ENCODE assay signal across 8 mouse cellular contexts in the genomic region with DNA sequence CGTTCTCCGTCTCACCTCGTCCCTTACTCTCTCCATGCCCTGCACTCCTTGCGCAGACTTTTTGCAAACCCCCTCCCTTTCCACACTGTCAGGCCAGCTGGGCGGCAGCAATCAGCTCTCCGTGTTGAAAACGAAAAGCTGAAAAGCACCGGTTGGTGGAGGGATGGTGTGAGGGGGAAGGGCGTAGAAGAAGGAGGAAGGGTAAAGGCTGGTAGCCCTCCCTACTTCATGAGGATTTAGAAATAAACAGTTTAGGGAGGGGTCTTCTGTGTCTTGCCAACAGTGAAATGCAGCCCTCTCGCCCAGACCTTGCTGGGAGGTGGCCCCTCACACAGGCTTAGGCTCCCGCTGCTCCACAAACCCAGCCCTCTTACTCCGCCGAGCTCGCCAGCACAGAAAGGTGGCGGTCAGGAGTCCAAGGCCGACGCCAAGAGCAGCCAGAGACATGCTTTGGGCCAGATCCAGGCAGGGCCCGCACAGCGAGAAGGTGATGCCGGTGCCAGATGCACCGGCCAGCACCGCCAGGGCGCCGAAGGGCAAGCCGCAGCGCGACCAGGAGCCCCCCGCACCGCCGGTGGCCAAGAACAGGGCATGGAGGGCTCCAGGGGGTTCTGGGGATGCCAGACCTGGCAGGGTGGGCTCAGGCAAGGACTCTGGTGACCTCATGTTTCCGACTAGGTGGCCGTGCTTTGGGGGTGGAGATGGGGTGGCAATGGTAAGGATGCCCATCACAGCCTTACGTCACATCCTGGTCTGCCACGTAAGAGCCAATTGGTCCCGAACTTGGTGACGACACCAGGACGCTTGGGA. TPM values are rescaled to one million over a fixed set of nuclear protein-coding genes. Genes with fewer than 3 reads are reported as not detected.
DNase-seq lines count a peak whose midpoint lies in the region; ATAC-seq and TF ChIP-seq lines count a peak whose summit lies in the region.

No protein-coding gene starts in this region.

- intact Hi-C loops in heart, postnatal 36 days (cut with DNase I): no loop called here

- 5% methylated on average over 37 of the region's 37 CpGs for WGBS in liver, embryonic 16.5 days (ENCODE audit: insufficient replicate concordance)

- TF ChIP-seq CTCF in bone marrow macrophage, adult 2 months (IDR thresholded peaks at IDR 0.05; ENCODE audit: low read depth, low read length): no peak
- no peak for TF ChIP-seq CTCF in embryonic fibroblast, embryonic 13.5 days (IDR thresholded peaks at IDR 0.05; ENCODE audit: borderline replicate concordance, insufficient read depth, low read length)

- peaks cover 20% of the 10 kb centered on the region for H3K27me3 ChIP-seq in liver, embryonic 16.5 days (ENCODE audit: control insufficient read depth, insufficient read depth, low read depth, low read length)

- H3K9me3 ChIP-seq in liver, embryonic 16.5 days (replicated peaks; ENCODE audit: control insufficient read depth, low read length): no peaks in the 10 kb centered on the region

- peaks cover 18% of the 10 kb centered on the region for H3K36me3 ChIP-seq in liver, embryonic 16.5 days (ENCODE audit: control insufficient read depth, insufficient read depth)

- peak overlapping the region; percentile 83 for H3K4me2 ChIP-seq in liver, embryonic 16.5 days (ENCODE audit: low read depth, low read length)

- H3K4me3 ChIP-seq in bone marrow macrophage, adult 2 months (ENCODE audit: insufficient read depth, low read length): peak overlapping the region; percentile 28
- no peak overlapping the region; the same call in 1 of the 2 replicates for H3K4me3 ChIP-seq in embryonic fibroblast, embryonic 13.5 days (ENCODE audit: insufficient read depth, low read length)
- H3K4me3 ChIP-seq in liver, embryonic 16.5 days (ENCODE audit: low read depth, low read length): peak overlapping the region; percentile 58

- ATAC-seq in liver, embryonic 16.5 days (ENCODE audit: low read depth): no peak

- no peak for TF ChIP-seq POLR2A in bone marrow macrophage, adult 2 months (IDR thresholded peaks at IDR 0.05; ENCODE audit: borderline replicate concordance, low read depth, low read length)
- TF ChIP-seq POLR2A in embryonic fibroblast, embryonic 13.5 days (IDR thresholded peaks at IDR 0.05; ENCODE audit: low read depth, low read length): peak; percentile 32; the same call in 1 of the 2 replicates

- H3K4me1 ChIP-seq in bone marrow macrophage, adult 2 months (ENCODE audit: control insufficient read depth, insufficient read depth, low read length): peaks cover 9% of the 10 kb centered on the region; the same call in 1 of the 2 replicates
- H3K4me1 ChIP-seq in embryonic fibroblast, embryonic 13.5 days (ENCODE audit: control insufficient read depth, insufficient read depth, low read length): 0 out of 2 replicates have a peak, but pooled peaks cover 5% of the 10 kb centered on the region
- H3K4me1 ChIP-seq in liver, embryonic 16.5 days (ENCODE audit: control insufficient read depth, low read depth, low read length): peaks cover 58% of the 10 kb centered on the region

- peak overlapping the region; percentile 69 for H3K9ac ChIP-seq in liver, embryonic 16.5 days (ENCODE audit: low read depth, low read length)

- H3K27ac ChIP-seq in bone marrow macrophage, adult 2 months (ENCODE audit: insufficient read depth, low read depth, low read length): no peak overlapping the region
- H3K27ac ChIP-seq in embryonic fibroblast, embryonic 13.5 days (ENCODE audit: insufficient read depth, low read length): no peak overlapping the region
- 0 out of 2 replicates have a peak overlapping the region, but pooled peaks have one; percentile 14 for H3K27ac ChIP-seq in liver, embryonic 16.5 days (ENCODE audit: low read length)

- peak; percentile 71 for DNase-seq in ES-CJ7 (ENCODE audit: low read depth, low spot score)
- peak; percentile 38 to 42 for DNase-seq in heart, postnatal 36 days
- peak; percentile 85 to 93 for DNase-seq in layer of hippocampus, adult 18-20 months (ENCODE audit: low spot score in 2 of 2)
- DNase-seq in retina, embryonic 14.5 days (ENCODE audit: low spot score): peak; percentile 77
- DNase-seq in thymus, postnatal 36 days: no peak

RNA-seq across cellular contexts. Expression of gene Ntn3, which starts 2.5 kb away (rescaled TPM):
- polyA plus RNA-seq in bone marrow macrophage, adult 2 months (2012; ENCODE audit: insufficient read depth, insufficient read length, missing spikeins): 0.47 TPM in 1 of 2 replicates, not detected in the other
- polyA plus RNA-seq in embryonic fibroblast, embryonic 13.5 days (2011; ENCODE audit: insufficient read length, low read depth, missing spikeins): 2.9 and 4.1 TPM in 2 replicates
- total RNA-seq in heart, postnatal 36 days (2021): under 1 TPM; 0.58 to 0.68 TPM
- 1 to 10 TPM; 7.5 to 9.9 TPM for total RNA-seq in layer of hippocampus, adult 18-20 months (2021)
- 0.65 and 0.78 TPM in 2 replicates for polyA plus RNA-seq in liver, embryonic 16.5 days (2015; fragmentation: Nextera tagmentation; extraction: Ambion mirVana)

RNA-seq across cellular contexts. Expression of gene Tbc1d24, which starts 6.5 kb away (rescaled TPM):
- 23.0 and 24.0 TPM in 2 replicates for polyA plus RNA-seq in bone marrow macrophage, adult 2 months (2012; ENCODE audit: insufficient read depth, insufficient read length, missing spikeins)
- polyA plus RNA-seq in embryonic fibroblast, embryonic 13.5 days (2011; ENCODE audit: insufficient read length, low read depth, missing spikeins): 10.9 and 14.0 TPM in 2 replicates
- 1 to 10 TPM; 8.4 to 9.4 TPM for total RNA-seq in heart, postnatal 36 days (2021)
- 10 to 100 TPM; 54.2 to 57.6 TPM for total RNA-seq in layer of hippocampus, adult 18-20 months (2021)
- polyA plus RNA-seq in liver, embryonic 16.5 days (2015; fragmentation: Nextera tagmentation; extraction: Ambion mirVana): 7.0 and 7.4 TPM in 2 replicates

RNA-seq across cellular contexts. Expression of gene Tedc2, which starts 8.8 kb away (rescaled TPM):
- 7.7 and 8.5 TPM in 2 replicates for polyA plus RNA-seq in bone marrow macrophage, adult 2 months (2012; ENCODE audit: insufficient read depth, insufficient read length, missing spikeins)
- polyA plus RNA-seq in embryonic fibroblast, embryonic 13.5 days (2011; ENCODE audit: insufficient read length, low read depth, missing spikeins): 7.9 and 9.2 TPM in 2 replicates
- 1 to 10 TPM; 2.1 to 3.2 TPM for total RNA-seq in heart, postnatal 36 days (2021)
- total RNA-seq in layer of hippocampus, adult 18-20 months (2021): 1 to 10 TPM; 7.3 to 8.5 TPM
- polyA plus RNA-seq in liver, embryonic 16.5 days (2015; fragmentation: Nextera tagmentation; extraction: Ambion mirVana): 7.1 and 7.4 TPM in 2 replicates

RNA-seq across cellular contexts. Expression of gene Ccnf, which starts 39.4 kb away (rescaled TPM):
- 25.8 and 33.4 TPM in 2 replicates for polyA plus RNA-seq in bone marrow macrophage, adult 2 months (2012; ENCODE audit: insufficient read depth, insufficient read length, missing spikeins)
- polyA plus RNA-seq in embryonic fibroblast, embryonic 13.5 days (2011; ENCODE audit: insufficient read length, low read depth, missing spikeins): 23.5 and 24.2 TPM in 2 replicates
- 1 to 10 TPM in 1 of 2 experiments, under 1 TPM in 1; 0.92 to 1.1 TPM for total RNA-seq in heart, postnatal 36 days (2021)
- total RNA-seq in layer of hippocampus, adult 18-20 months (2021): 1 to 10 TPM; 4.8 to 5.0 TPM
- 72.1 and 75.2 TPM in 2 replicates for polyA plus RNA-seq in liver, embryonic 16.5 days (2015; fragmentation: Nextera tagmentation; extraction: Ambion mirVana)

RNA-seq across cellular contexts. Expression of gene Atp6v0c, which starts 42.3 kb away (rescaled TPM):
- 1,159 and 1,346 TPM in 2 replicates for polyA plus RNA-seq in bone marrow macrophage, adult 2 months (2012; ENCODE audit: insufficient read depth, insufficient read length, missing spikeins)
- 382 and 460 TPM in 2 replicates for polyA plus RNA-seq in embryonic fibroblast, embryonic 13.5 days (2011; ENCODE audit: insufficient read length, low read depth, missing spikeins)
- 100 to 1,000 TPM; 227 to 247 TPM for total RNA-seq in heart, postnatal 36 days (2021)
- total RNA-seq in layer of hippocampus, adult 18-20 months (2021): 1,000 to 10,000 TPM; 1,141 to 1,201 TPM
- polyA plus RNA-seq in liver, embryonic 16.5 days (2015; fragmentation: Nextera tagmentation; extraction: Ambion mirVana): 352 and 382 TPM in 2 replicates

Comparison
In these comparisons a context has a peak if more than half of its experiments do, and no peak if none do; other contexts are left out.
1. DNase-seq: peak in ES-CJ7 (single experiment), heart, postnatal 36 days (2 of 2), layer of hippocampus, adult 18-20 months (2 of 2) and retina, embryonic 14.5 days (single experiment); none in thymus, postnatal 36 days (0 of 2).